Mouse (Mus musculus): Measurements from ENCODE around the gene Fbxl13.

DNA sequence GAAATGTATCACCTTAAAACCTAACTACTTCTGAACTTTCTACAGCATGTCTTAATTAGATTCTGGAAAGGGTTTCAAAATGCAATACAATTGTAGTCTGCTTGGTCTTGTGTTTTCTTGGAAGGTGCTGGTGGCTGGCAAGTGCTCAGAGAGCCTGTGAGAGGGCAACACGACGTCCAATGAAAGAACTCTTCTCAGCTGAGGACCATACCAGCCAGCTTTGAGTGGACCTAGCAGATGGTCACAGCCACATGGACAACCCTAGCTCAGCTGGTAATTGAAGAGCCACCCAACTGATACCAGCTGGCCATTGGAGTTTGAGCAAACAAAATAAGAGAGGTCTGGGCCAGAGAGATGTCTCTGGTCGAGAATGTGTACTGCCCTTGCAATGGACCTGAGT is 157.7 kb downstream of the Fbxl13 start:
- TF ChIP-seq CTCF (IDR thresholded peaks at IDR 0.05; ENCODE audit: low read depth) (no peak), EP300 (IDR thresholded peaks at IDR 0.05; ENCODE audit: low read depth) (no peak)

All from liver, embryonic 14.5 days (tissue).